Mouse (Mus musculus) testis, postnatal 10 days (tissue): ENCODE results near the gene Olfr986.
A peak's percentile ranks its signal among the peaks of the same experiment; 100 is the strongest.
"Not testable (repeated sequence)": the region's sequence is repeated elsewhere in the genome, so short reads cannot be mapped to it uniquely, and the experiment has no call there.

Experiments used
- DNase-seq: peaks from one replicate; pipeline ENCODE4 v3.0.0; 2021; ENCODE audit warnings: low spot score

Olfr986 gene

DNA sequence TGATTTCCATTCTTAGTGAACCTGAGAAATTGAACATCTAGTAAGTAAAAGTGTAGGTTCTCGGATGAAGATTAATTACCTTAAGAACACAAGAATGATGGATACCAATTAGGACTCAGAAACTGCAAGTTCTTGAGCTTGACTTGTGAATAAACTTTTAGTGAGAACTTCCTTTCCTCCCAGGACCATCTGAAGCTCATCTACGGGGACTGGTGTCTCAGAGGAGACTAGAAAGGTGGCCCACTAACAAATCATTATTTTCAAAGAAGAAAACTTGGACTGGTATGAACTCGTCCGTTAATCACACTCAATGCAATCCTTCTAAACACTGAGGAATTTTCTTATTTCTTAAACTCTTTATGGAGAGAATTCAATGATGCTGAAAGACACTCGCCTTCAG is at the start of gene Olfr986:
Olfr986 (plus strand) TSS at position 301 of the 400 bp plus-strand sequence.
- no peak for DNase-seq

DNA sequence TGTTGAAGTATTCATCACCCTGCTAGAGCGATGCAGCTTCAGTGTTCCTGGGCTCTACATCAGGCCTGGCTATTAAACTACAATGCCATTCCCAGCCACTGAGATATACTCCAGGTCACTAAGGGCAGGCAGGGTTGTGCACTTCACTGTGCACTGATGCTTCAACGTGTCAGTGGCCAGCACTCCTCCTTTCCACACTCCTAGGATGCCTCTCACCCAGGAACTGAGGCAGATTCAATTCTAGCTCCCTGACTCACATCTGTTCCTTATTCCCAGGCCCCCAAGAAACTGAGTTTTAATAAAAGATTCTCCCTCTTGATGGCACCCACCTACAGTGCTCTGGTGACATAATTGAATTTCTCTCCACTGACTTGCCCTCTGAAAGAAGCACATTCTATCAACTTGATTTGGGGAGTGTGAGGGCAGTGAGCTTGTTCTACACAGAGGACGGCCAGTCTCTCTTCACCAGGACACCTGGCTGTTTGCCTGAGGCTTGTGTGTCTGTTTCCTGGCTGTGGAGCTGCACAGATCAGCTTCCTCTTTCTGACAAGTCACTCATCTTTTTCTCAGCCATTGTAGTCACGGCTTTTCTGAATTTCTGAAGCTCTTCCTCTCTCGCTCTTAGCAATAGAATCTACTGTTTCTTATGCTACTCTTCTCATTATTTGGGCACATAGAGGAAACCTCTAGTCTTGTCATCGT is 43.6 kb upstream of the Olfr986 start:
- no peak for DNase-seq

DNA sequence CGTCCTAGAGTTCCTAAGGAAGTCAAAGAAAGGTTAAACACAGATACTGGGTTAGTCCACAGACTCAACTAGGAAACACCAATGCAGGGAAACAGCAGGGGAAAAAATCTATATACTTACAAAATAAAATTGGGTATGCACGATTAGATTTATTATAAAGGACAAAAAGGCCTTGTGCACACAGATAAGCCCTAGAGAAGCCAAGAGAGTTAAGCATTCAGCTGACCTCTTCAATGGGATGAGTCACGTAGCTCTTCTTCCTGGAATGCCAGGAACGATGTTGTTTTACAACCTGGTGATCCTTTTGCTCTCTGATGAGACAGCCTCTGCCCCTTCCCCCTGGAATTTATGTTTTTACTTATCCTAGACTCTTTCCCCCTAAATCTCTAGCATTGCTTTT is 41.2 kb upstream of the Olfr986 start:
- DNase-seq: no peak

DNA sequence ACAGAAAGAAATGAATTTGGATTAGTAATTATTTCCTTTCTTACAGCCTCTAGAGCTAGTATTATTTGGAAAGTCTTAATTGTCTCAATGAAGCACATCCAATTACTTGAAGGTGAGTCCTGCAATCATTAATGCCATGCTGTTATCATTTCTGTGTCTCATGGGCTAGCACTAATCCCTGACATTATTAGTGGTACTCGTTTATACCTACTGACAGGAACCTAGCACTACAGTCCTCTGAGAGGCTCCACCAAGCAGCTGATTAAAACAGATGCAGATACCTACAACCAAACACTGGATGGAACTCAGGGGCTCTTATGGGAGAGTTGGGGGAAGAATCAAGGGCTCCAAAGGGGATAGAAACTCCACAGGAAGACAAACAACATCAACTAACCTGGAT is 39.2 kb upstream of the Olfr986 start:
- no peak for DNase-seq

DNA sequence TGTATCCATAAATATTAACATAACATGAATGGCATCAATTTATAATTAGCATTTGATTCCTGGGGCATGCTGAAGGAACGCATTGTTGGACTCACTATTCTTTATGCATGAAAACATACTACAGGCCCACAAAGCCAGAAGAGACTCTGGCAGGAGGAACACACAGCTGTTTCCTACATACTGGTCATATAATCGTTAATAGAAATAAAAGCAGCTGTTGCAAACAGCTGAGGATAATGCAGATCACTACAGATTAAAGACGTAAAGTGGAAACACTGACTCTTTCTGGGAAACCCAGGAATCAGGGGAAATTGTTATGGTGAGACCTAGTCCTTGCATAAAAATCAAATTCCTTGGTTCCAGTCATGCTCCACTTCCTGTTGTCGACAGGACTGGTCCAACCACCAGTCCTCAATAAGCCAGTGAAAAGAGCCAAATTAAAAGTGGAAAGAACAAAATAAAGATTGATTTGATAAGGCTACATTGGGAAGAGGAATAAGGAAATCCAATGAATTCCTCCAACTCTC is 25.5 kb upstream of the Olfr986 start:
- DNase-seq: no peak

DNA sequence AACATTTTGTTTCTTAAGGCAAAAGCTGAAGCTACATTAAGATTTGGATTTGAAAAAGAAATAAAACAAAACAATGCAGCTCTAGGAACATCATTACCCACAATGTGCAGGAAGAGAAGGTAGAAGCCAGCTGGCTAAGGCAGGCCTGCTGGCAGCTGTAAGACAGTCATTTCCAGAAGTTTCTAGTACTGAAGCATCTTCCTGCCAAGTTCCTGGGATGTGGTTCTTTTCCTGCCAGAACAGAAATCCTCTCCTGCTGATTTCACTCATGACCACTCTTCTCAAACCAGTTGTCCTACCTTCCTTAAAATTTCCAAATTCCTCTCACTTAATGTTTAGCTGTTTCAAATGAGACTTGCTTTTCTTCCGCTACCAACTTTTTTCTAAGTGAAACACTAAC is 14.3 kb upstream of the Olfr986 start:
- no peak for DNase-seq

DNA sequence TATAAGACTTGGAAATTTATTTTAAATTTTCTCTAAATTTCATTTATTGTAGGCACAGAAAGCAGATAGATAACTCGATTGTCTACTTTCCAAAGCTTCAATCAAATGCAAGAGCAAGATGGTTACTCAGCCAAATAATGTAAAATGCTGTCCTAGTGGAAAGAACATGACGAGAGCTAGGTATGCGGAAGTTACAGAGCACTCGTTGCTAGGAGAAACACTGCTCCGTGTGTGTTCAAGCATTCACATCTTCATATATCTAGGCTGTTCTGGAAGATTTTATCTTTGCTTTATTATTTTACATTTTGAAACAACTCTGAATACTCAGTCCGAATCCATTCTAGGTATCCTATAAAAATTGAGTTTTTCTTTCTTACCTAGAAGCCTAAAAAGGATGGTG is 3.7 kb upstream of the Olfr986 start:
- no peak for DNase-seq

DNA sequence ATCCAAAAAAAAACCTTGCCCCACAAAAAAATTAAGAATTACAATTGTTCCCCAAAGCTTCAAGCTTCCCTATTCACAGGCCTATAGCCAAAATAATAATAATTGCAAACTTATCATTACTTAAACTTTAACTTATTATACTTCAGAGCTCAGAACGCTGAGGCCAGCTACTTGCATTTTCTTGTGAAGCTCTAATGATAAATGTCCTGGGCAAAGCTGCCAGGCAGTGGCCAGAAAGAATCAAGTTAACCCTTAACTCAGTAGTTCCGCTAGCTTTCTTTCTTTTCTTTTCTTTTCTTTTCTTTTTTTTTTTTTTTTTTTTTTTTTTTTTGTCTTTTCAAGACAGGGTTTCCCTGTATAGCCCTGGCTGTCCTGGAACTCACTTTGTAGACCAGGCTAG is 4.4 kb downstream of the Olfr986 start:
- DNase-seq: not testable (repeated sequence)

DNA sequence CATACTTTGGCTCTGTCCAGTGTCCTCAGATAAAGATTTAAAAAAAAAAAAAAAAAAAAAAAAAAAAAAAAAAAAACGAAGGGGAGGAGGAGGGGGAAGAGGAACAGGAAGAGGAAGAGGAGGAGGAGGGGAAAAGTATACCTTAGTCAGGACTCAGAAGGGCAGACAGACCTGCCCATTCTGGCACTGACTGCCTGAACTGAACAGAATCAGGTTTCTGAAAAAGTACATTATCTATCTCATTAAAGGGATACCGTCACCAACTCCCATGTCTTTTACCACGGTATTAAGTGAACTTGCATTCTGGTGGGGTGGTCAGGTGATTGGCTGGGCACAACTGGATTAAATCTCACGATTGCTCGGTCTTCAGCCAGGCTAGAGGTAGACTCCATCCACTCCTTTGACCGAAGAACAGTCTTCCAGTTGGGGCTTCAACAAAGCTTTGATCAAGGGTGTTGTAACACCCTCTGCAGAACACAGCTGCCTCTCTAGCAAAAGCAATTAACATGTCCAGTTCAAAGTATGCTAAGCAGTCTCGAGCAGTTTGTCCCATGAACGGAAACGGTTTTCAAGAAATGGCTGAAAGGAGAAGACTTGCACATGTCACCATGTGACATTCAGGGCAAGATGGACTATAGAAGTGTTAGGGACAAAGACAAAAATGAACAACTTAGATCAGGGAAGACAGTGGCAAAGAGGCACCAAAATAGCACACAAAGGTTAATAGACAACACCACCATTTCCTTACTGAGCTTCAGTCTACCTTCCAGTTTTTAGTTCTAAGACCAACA is 10.6 kb downstream of the Olfr986 start:
- DNase-seq: no peak

DNA sequence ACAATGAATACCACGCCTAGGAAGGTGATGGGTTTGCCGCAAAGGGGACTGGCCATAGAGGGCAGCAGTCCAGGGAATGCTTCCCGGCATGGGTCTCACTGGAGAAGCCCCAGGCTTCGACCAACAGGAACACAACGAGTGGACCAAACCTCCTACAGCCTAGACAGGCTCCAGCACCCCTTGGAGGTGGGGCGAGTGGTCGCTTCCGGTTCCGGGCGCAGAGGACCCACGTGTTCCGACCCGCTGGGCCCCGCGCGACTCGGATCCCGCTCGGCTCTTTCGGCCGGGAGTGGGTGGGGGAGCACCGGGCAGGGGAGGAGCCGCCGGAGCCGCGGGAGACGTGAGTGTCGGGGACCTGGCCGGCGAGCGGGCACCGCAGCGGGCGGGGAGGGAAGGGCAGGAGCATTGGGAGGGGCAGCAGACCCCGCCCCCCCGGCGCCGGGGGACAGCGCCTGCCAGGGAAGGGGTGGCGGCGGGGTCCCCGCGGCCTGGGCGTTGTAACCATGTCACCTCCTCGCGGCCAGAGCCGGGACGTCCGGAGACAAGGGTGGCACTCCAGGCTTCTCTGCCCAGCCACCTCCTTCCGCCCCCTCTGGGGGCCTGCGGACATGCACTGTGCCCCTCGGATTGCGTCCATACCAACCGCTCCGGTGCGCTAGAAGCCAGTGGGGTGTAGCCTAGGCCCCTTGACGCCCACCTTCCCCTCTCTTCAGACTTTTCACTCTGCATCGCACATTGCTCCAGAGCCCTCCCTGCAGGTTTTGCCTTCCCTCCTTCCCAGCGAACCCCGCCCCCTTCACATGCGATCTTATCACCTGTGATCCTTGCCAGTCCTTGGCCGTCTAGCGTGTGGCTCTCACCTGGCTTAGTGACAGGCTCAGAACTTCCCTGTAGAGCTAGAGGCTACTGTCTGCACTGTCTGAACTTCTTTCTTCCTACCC is 11.6 kb downstream of the Olfr986 start, which contains the start of gene Zfp202:
Zfp202 (plus strand) TSS at position 219 of the 941 bp plus-strand sequence.
- peak; percentile 90 for DNase-seq

DNA sequence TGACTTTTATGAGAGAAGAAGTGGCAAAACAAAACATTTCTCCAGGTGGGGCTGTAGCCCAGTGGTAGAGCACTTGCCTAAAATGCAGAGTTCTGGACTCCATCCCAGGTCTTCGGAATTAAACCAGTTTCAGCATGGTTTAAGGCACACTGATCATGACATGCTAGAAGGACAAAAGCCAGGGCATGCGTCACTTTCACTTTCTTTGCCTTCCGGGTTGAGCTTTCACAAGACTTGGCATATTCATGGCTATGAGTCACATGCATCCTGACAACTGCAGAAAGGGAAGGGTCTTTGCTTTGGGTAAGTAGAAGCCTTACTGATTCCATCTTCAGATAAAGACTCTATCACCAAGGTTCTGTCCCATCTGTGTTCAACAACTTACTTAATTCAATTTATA is 15.3 kb downstream of the Olfr986 start:
- DNase-seq: no peak

DNA sequence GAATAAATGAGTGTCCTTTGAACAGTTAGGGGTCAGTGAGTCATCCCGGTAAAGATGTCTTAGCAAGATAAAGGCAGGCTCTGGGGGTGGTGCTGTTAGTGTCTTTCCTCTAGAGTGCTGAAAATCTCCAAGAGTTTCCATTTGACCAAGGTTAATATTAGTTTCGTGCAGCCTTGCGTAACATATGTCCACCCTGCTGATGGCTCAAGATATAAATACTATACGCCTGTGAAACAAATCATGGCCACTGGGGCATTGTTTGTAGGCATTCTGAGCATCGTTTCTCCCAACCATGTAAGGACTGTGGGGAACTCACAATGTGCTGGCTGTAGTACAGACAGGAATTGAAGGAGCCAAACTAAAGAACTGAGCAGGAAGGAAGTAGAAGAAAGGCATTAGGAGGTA is 25.8 kb downstream of the Olfr986 start:
- DNase-seq: no peak

DNA sequence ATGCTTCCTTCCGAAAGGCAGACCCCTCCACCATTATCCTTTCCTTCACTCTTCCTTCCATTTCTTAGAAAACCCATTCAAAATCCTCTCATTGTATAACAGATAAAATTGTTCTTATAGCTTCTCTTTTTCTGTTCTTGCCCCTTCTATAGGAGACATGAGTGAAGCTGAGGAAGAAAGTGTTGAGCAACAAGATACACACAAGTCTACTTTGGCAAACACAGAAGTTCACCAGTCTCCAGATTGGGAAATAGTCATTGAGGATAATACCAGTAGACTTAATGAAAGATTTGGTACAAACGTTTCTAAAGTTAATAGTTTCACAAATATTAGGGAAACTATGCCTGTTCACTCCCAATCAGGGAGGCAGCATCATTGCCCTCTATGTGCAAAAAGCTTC is 30.0 kb downstream of the Olfr986 start:
- DNase-seq: no peak

DNA sequence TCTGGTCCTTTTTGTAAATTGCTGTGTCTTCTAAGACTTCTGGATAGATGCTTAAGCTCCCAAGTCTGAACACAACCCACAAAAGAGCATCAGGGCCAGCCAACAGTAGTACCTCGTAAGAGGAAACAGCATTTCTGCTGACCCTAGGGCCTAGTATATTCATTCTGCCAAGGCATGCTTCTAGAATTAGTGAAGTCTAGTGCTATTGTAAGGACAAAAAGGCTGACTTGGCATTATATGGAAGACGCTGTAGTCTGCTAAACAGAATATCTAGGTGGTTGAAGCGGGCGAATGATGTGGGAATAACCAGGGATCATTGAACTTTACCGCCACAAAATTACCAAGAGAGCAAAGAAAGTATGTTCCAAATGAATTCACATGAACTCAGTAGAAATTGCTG is 33.3 kb downstream of the Olfr986 start:
- no peak for DNase-seq

DNA sequence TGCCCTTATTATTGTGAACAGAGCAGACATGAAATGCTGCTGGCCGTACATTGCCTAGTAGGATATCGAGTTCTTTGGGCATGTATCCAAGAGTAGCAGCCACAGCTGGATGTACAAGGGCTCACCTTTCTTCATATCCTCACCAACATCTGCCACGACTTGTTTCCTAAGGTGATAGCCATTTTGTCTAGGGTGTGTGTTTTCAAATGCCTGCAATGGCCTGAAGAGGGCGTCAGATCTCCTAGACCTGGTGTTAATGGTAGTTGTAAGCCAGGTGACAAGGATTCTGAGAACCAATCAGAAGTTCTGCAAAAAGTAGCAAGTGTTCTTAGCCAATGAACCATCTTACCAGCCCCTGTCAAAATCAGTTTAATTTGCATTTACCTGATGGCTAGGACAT is 35.9 kb downstream of the Olfr986 start:
- no peak for DNase-seq

DNA sequence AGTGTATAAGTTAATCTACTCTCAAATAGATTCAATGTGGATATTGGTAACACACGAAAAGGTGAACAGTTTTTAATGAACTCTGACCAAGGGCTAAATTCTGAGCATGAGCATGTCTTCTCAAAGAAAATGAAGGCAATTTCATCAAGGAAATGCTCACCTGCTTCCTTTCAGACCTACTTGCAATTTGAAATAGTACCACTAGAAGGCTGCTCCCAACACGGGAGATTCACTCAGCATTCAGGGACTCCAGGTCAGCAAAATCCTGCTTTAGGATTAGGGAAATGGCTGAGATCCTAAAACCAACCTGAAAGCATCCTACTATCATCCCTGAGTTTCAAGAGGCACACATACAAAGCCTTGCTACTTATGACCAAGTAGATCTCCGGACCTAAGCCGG is 43.6 kb downstream of the Olfr986 start:
- no peak for DNase-seq

DNA sequence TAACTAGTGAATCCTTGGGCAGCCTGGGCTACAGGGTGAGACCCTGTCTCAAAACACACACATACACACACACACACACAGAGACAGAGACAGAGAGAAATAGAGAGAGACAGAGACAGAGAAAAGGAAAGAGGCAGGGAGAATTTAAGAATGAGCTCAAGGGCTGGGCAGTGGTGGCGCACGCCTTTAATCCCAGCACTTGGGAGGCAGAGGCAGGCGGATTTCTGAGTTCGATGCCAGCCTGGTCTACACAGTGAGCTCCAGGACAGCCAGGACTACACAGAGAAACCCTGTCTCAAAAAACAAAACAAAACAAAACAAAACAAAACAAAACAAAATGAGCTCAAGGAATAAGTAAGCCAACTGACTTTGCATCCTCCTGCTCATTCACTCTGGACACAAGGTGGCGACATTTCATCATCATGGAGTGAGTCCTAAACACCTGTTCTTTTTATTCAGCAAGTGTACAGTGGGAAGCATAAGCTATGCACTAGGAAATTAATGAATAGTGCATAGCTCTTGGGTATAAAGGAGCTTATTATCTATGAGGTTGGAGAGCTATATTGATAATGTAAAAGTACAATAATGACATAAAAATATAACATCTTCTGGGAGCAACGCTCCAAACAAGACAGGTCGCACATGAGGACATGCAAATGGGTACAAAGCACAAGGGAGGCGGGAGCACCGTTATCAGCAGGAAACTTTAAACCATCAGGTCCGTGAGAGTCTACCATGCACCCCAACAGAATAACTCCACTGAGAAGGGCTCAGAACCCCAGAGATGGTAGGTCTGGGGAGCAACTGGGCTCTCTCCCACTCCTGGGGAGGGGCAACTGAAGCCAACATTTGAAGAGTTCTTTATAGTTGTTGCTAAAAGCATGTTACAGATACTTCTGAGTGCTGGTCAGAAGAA is 47.4 kb downstream of the Olfr986 start:
- DNase-seq: peak; percentile 59

DNA sequence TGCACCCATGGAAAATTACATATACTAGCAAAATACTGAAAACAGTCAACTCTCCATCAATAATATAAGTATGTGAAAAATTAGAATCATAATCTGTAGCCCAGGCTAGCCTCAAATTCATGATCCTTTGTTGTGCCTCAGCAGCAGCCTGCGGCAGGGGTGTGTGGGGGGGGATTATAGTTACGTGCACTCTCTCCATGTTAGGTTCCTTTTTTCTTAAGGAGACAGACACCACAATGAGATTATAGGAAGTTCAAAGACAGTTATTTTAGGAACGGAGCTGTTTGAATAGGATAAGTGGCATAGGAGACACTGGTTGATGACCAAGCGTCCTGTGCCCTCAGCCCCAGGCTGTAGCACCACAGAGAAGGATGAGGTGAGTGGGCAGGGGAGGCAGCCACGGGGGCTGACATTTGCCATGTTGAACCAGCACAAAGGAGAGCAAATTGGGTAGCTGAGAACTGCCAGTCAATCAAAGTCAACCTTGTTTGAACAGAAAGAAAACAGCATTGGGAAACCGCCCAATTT is 48.1 kb downstream of the Olfr986 start:
- DNase-seq: no peak

DNA sequence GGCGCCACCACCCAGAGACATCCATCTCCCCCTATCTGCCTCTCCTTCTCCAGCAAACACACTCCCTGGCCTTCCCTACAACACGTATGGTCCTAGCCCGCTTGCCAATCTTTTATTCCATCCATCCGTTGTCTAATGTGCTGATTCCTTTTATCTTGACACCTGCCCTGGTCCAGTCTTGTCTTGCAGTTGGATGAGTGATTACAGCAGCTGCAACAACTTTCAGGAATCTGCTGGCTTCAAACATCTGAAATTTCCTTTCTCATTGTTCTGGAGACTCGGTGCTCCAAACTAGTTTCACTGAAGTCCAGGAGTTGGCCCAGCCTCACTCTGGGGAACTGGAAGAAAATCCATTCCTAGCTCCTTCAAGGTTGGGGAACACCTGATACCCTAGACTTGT is 48.8 kb downstream of the Olfr986 start:
- no peak for DNase-seq

DNA sequence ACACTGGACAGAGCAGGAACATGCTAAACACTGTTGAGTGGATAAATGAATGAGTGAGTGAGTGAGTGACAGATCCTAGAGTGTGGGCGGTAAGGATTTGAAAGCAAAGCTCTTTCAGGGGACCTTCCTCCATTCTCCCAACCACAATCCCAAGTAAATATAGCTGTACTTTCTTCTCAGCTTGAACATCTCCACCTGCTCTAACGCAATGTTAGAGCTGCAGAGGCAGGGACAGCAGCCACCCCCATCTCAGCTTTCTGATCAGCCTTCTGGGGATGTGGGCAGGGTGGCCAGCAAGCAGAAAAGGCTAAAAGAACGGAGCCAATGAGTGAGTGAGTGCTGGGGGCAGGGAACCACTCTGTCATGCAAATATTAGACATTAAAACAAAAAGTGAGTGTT is 50.3 kb downstream of the Olfr986 start:
- no peak for DNase-seq
